Mouse (Mus musculus): ENCODE measurements around the gene Dvl3.

GRCm38 (mm10) chr16:20552594-20552993 is 35.8 kb downstream of the Dvl3 start:
- TF ChIP-seq CTCF (conservative IDR thresholded peaks at IDR 0.05; ENCODE audit: low read length): no peak
- no peak for TF ChIP-seq NANOG (IDR thresholded peaks at IDR 0.05; ENCODE audit: borderline replicate concordance, low read length)

Data from E14TG2a.4 (cell line).